Mouse (Mus musculus) midbrain, embryonic 15.5 days (tissue): Measurements from ENCODE around the gene Sgf29. TPM values are rescaled to one million over a fixed set of nuclear protein-coding genes. Genes with fewer than 3 reads are reported as not detected.

ENCODE experiments used
- ATAC-seq: fragments of 200-750 bp; cut with Nextera tagmentation; replicated peaks from 2 replicates; pipeline ENCODE4 v1.8.0; 2017; ENCODE audit warnings: moderate TSS enrichment
- H3K27ac ChIP-seq: fragments of 300-500 bp; sonication (generic); 2 replicates; pipeline ENCODE4 v1.5.1; 2015; ENCODE audit warnings: mild to moderate bottlenecking, inconsistent platforms
- H3K27me3 ChIP-seq: fragments of 300-500 bp; sonication (generic); replicated peaks from 2 replicates; pipeline ENCODE4 v1.6.1; 2015; ENCODE audit warnings: inconsistent platforms
- H3K36me3 ChIP-seq: fragments of 300-500 bp; sonication (generic); replicated peaks from 2 replicates; pipeline ENCODE4 v1.6.1; 2015; ENCODE audit warnings: inconsistent platforms
- H3K4me1 ChIP-seq: fragments of 300-500 bp; sonication (generic); 2 replicates; pipeline ENCODE4 v1.6.1; 2015; ENCODE audit warnings: inconsistent platforms
- H3K4me2 ChIP-seq: fragments of 300-500 bp; sonication (generic); 2 replicates; pipeline ENCODE4 v1.6.1; 2015; ENCODE audit warnings: inconsistent platforms, mild to moderate bottlenecking, moderate library complexity
- H3K4me3 ChIP-seq: fragments of 300-500 bp; sonication (generic); 2 replicates; pipeline ENCODE4 v1.5.1; 2015; ENCODE audit warnings: mild to moderate bottlenecking, inconsistent platforms
- H3K9ac ChIP-seq: fragments of 300-500 bp; sonication (generic); 2 replicates; pipeline ENCODE4 v1.6.1; 2015; ENCODE audit warnings: mild to moderate bottlenecking, inconsistent platforms
- H3K9me3 ChIP-seq: fragments of 300-500 bp; sonication (generic); 2 replicates; pipeline ENCODE4 v1.6.1; 2016; ENCODE audit warnings: inconsistent platforms
- WGBS: fragments of 180-500 bp; shearing (Covaris S2); methylation state at CpG from one replicate; pipeline ENCODE4 v1.1.7; 2015; ENCODE audit warnings: mixed read lengths; 5-methylcytosine and 5-hydroxymethylcytosine counted together
- polyA plus RNA-seq: library from polyadenylated mRNA; unstranded; fragments of >200 nt; fragmentation: Nextera tagmentation; extraction: Ambion mirVana; gene quantifications from 2 replicates; pipeline ENCODE4 v1.2.1, GENCODE M21; 2015

Gene Sgf29
- polyA plus RNA-seq, result 62.3 and 72.4 TPM in 2 replicates

- Histone ChIP-seq H3K4me1 (peaks cover 15% of the 10 kb centered on the region), H3K27me3 (no peaks in the 10 kb centered on the region), H3K9ac (peak within 1 kb of the TSS; percentile 71), H3K4me3 (peak within 1 kb of the TSS; percentile 64), H3K9me3 (no peaks in the 10 kb centered on the region), H3K27ac (peak within 1 kb of the TSS; percentile 95), H3K36me3 (no peaks in the 10 kb centered on the region), H3K4me2 (peak within 1 kb of the TSS; percentile 58)
- WGBS, result 1% methylated on average over 57 of the region's 57 CpGs
- peak; percentile 98 for ATAC-seq
These were observed at the start of gene Sgf29 for GRCm38 (mm10) chr7:126649231-126650051. Gene Sgf29, plus strand, starts transcription at chr7:126649309.

GRCm38 (mm10) chr7:126601896-126602295 lies 47.2 kb upstream of the Sgf29 start:
- Histone ChIP-seq H3K9me3 (no peaks in the 10 kb centered on the region), H3K4me2 (no peak overlapping the region), H3K4me3 (no peak overlapping the region), H3K27me3 (no peaks in the 10 kb centered on the region), H3K27ac (no peak overlapping the region), H3K4me1 (no peaks in the 10 kb centered on the region), H3K9ac (no peak overlapping the region), H3K36me3 (no peaks in the 10 kb centered on the region)
- 42% methylated on average over 5 of the region's 5 CpGs for WGBS
- ATAC-seq, result no peak

- Histone ChIP-seq H3K9me3 (no peaks in the 10 kb centered on the region), H3K4me2 (no peak overlapping the region), H3K9ac (no peak overlapping the region), H3K4me1 (no peaks in the 10 kb centered on the region), H3K27ac (no peak overlapping the region), H3K36me3 (no peaks in the 10 kb centered on the region), H3K4me3 (no peak overlapping the region), H3K27me3 (no peaks in the 10 kb centered on the region)
- 90% methylated on average over 3 of the region's 3 CpGs for WGBS
- no peak for ATAC-seq
These were observed 46.5 kb upstream of the Sgf29 start for GRCm38 (mm10) chr7:126602650-126603049.

- no peaks in the 10 kb centered on the region for H3K27me3 ChIP-seq
- ATAC-seq, result no peak
- H3K27ac ChIP-seq, result no peak overlapping the region
- no peaks in the 10 kb centered on the region for H3K4me1 ChIP-seq
- WGBS, result 90% methylated on average over 5 of the region's 5 CpGs
- H3K9me3 ChIP-seq, result no peaks in the 10 kb centered on the region
- no peaks in the 10 kb centered on the region for H3K36me3 ChIP-seq
- H3K9ac ChIP-seq, result no peak overlapping the region
- H3K4me3 ChIP-seq, result no peak overlapping the region
- H3K4me2 ChIP-seq, result no peak overlapping the region
These were observed 42.5 kb upstream of the Sgf29 start for GRCm38 (mm10) chr7:126606611-126607010.

GRCm38 (mm10) chr7:126607064-126607463 lies 42.0 kb upstream of the Sgf29 start:
- H3K9ac ChIP-seq, result no peak overlapping the region
- no peaks in the 10 kb centered on the region for H3K27me3 ChIP-seq
- no peak overlapping the region for H3K4me3 ChIP-seq
- no peaks in the 10 kb centered on the region for H3K36me3 ChIP-seq
- 80% methylated on average over 3 of the region's 3 CpGs for WGBS
- no peaks in the 10 kb centered on the region for H3K4me1 ChIP-seq
- H3K27ac ChIP-seq, result no peak overlapping the region
- no peak for ATAC-seq
- H3K4me2 ChIP-seq, result no peak overlapping the region
- no peaks in the 10 kb centered on the region for H3K9me3 ChIP-seq

- Histone ChIP-seq H3K4me2 (no peak overlapping the region), H3K9me3 (no peaks in the 10 kb centered on the region), H3K4me1 (no peaks in the 10 kb centered on the region), H3K4me3 (no peak overlapping the region), H3K36me3 (no peaks in the 10 kb centered on the region), H3K27me3 (no peaks in the 10 kb centered on the region), H3K27ac (no peak overlapping the region), H3K9ac (no peak overlapping the region)
- WGBS, result 75% methylated on average over 5 of the region's 5 CpGs
- no peak for ATAC-seq
These were observed 41.3 kb upstream of the Sgf29 start for GRCm38 (mm10) chr7:126607796-126608195.

- Histone ChIP-seq H3K27me3 (no peaks in the 10 kb centered on the region), H3K4me2 (no peak overlapping the region), H3K4me3 (no peak overlapping the region), H3K27ac (no peak overlapping the region), H3K9ac (no peak overlapping the region), H3K9me3 (no peaks in the 10 kb centered on the region), H3K36me3 (no peaks in the 10 kb centered on the region), H3K4me1 (no peaks in the 10 kb centered on the region)
- no peak for ATAC-seq
- 80% methylated on average over 3 of the region's 3 CpGs for WGBS
These were observed 36.4 kb upstream of the Sgf29 start for GRCm38 (mm10) chr7:126612736-126613135.

GRCm38 (mm10) chr7:126616707-126617106 lies 32.4 kb upstream of the Sgf29 start:
- H3K9me3 ChIP-seq, result no peaks in the 10 kb centered on the region
- H3K4me1 ChIP-seq, result no peaks in the 10 kb centered on the region
- H3K4me2 ChIP-seq, result no peak overlapping the region
- H3K27ac ChIP-seq, result no peak overlapping the region
- H3K27me3 ChIP-seq, result no peaks in the 10 kb centered on the region
- WGBS, result 71% methylated on average over 3 of the region's 3 CpGs
- H3K4me3 ChIP-seq, result no peak overlapping the region
- H3K36me3 ChIP-seq, result no peaks in the 10 kb centered on the region
- ATAC-seq, result no peak
- H3K9ac ChIP-seq, result no peak overlapping the region

GRCm38 (mm10) chr7:126619559-126620275 lies 29.4 kb upstream of the Sgf29 start:
- H3K4me2 ChIP-seq, result no peak overlapping the region
- no peak for ATAC-seq
- no peak overlapping the region for H3K27ac ChIP-seq
- 81% methylated on average over 10 of the region's 10 CpGs for WGBS
- no peaks in the 10 kb centered on the region for H3K4me1 ChIP-seq
- no peaks in the 10 kb centered on the region for H3K36me3 ChIP-seq
- no peaks in the 10 kb centered on the region for H3K9me3 ChIP-seq
- no peak overlapping the region for H3K9ac ChIP-seq
- H3K27me3 ChIP-seq, result no peaks in the 10 kb centered on the region
- H3K4me3 ChIP-seq, result no peak overlapping the region

- ATAC-seq, result no peak
- no peak overlapping the region for H3K4me3 ChIP-seq
- no peak overlapping the region for H3K27ac ChIP-seq
- no peaks in the 10 kb centered on the region for H3K4me1 ChIP-seq
- no peaks in the 10 kb centered on the region for H3K9me3 ChIP-seq
- 89% methylated on average over 9 of the region's 9 CpGs for WGBS
- H3K36me3 ChIP-seq, result no peaks in the 10 kb centered on the region
- H3K9ac ChIP-seq, result no peak overlapping the region
- no peaks in the 10 kb centered on the region for H3K27me3 ChIP-seq
- H3K4me2 ChIP-seq, result no peak overlapping the region
These were observed 27.4 kb upstream of the Sgf29 start for GRCm38 (mm10) chr7:126621452-126622359.

- H3K4me3 ChIP-seq, result no peak overlapping the region
These were observed 25.7 kb upstream of the Sgf29 start for GRCm38 (mm10) chr7:126623381-126623780.

GRCm38 (mm10) chr7:126624774-126625173 lies 24.3 kb upstream of the Sgf29 start:
- ATAC-seq, result no peak
- Histone ChIP-seq H3K4me2 (no peak overlapping the region), H3K4me3 (no peak overlapping the region), H3K27me3 (no peaks in the 10 kb centered on the region), H3K27ac (no peak overlapping the region), H3K9me3 (no peaks in the 10 kb centered on the region), H3K4me1 (no peaks in the 10 kb centered on the region), H3K36me3 (no peaks in the 10 kb centered on the region), H3K9ac (no peak overlapping the region)
- WGBS, result 77% methylated on average over 16 of the region's 16 CpGs

More at GRCm38 (mm10) chr7:126623381-126623780, 25.7 kb upstream of the Sgf29 start:
- H3K4me2 ChIP-seq, result no peak overlapping the region
- no peaks in the 10 kb centered on the region for H3K27me3 ChIP-seq
- H3K36me3 ChIP-seq, result no peaks in the 10 kb centered on the region
- no peaks in the 10 kb centered on the region for H3K9me3 ChIP-seq
- H3K4me1 ChIP-seq, result no peaks in the 10 kb centered on the region
- no peak for ATAC-seq
- no peak overlapping the region for H3K9ac ChIP-seq
- 81% methylated on average over 1 of the region's 1 CpGs for WGBS
- H3K27ac ChIP-seq, result no peak overlapping the region
